Mouse (Mus musculus) large intestine, adult 2 months (tissue): Measurements from ENCODE around the gene Vps37c. TPM values are rescaled to one million over a fixed set of nuclear protein-coding genes. Genes with fewer than 3 reads are reported as not detected.

Source experiments
- DNase-seq: peaks from one replicate; pipeline ENCODE4 v3.0.0-alpha.2; 2012; ENCODE audit warnings: low read depth, low spot score
- WGBS: fragments of 180-500 bp; shearing (Covaris S2); methylation state at CpG from one replicate; pipeline ENCODE4 v1.1.7; 2018; 5-methylcytosine and 5-hydroxymethylcytosine counted together
- polyA plus RNA-seq: library from polyadenylated mRNA; depleted of rRNA; stranded (reverse); fragments of >200 nt; gene quantifications from 2 replicates; pipeline ENCODE4 v1.2.3, GENCODE M21; 2012

Vps37c gene
- polyA plus RNA-seq, 1 experiment, result 24.7 TPM

GRCm38 (mm10) chr19:10681571-10681970, 7.0 kb upstream of the Vps37c start:
- DNase-seq, result no peak
- WGBS, result 29% methylated on average over 4 of the region's 4 CpGs

- no peak for DNase-seq
- 81% methylated on average over 9 of the region's 9 CpGs for WGBS
Measured at GRCm38 (mm10) chr19:10685081-10685480, 3.5 kb upstream of the Vps37c start.

- no peak for DNase-seq
- 50% methylated on average over 2 of the region's 2 CpGs for WGBS
Measured at GRCm38 (mm10) chr19:10685727-10686126, 2.8 kb upstream of the Vps37c start.

- WGBS, result 16% methylated on average over 5 of the region's 5 CpGs
- no peak for DNase-seq
Measured at GRCm38 (mm10) chr19:10689470-10690166, 1.1 kb downstream of the Vps37c start.

GRCm38 (mm10) chr19:10690336-10690735, 1.8 kb downstream of the Vps37c start:
- 43% methylated on average over 3 of the region's 3 CpGs for WGBS

GRCm38 (mm10) chr19:10691121-10691520, 2.6 kb downstream of the Vps37c start:
- 86% methylated on average over 4 of the region's 4 CpGs for WGBS

More at GRCm38 (mm10) chr19:10690336-10690735, 1.8 kb downstream of the Vps37c start:
- no peak for DNase-seq

GRCm38 (mm10) chr19:10691660-10692059, 3.1 kb downstream of the Vps37c start:
- 66% methylated on average over 3 of the region's 3 CpGs for WGBS
- DNase-seq, result no peak

More at GRCm38 (mm10) chr19:10691121-10691520, 2.6 kb downstream of the Vps37c start:
- DNase-seq, result no peak

- peak; percentile 70 for DNase-seq
- 36% methylated on average over 4 of the region's 4 CpGs for WGBS
Measured at GRCm38 (mm10) chr19:10692361-10692760, 3.8 kb downstream of the Vps37c start.

- 82% methylated on average over 10 of the region's 10 CpGs for WGBS
- no peak for DNase-seq
Measured at GRCm38 (mm10) chr19:10693926-10694682, 5.6 kb downstream of the Vps37c start.

- DNase-seq, result no peak
- WGBS, result 73% methylated on average over 7 of the region's 7 CpGs
Measured at GRCm38 (mm10) chr19:10695801-10696200, 7.3 kb downstream of the Vps37c start.

GRCm38 (mm10) chr19:10698131-10698991, 9.8 kb downstream of the Vps37c start:
- no peak for DNase-seq
- 61% methylated on average over 9 of the region's 9 CpGs for WGBS

GRCm38 (mm10) chr19:10699851-10700250, 11.3 kb downstream of the Vps37c start:
- WGBS, result 26% methylated on average over 9 of the region's 9 CpGs
- DNase-seq, result no peak

GRCm38 (mm10) chr19:10701013-10701726, 12.6 kb downstream of the Vps37c start:
- WGBS, result 70% methylated on average over 6 of the region's 6 CpGs
- no peak for DNase-seq

- no peak for DNase-seq
- 71% methylated on average over 8 of the region's 8 CpGs for WGBS
Measured at GRCm38 (mm10) chr19:10702125-10702524, 13.6 kb downstream of the Vps37c start.

GRCm38 (mm10) chr19:10703470-10703869, 14.9 kb downstream of the Vps37c start:
- WGBS, result 84% methylated on average over 8 of the region's 8 CpGs
- DNase-seq, result no peak

GRCm38 (mm10) chr19:10707087-10707875, 18.7 kb downstream of the Vps37c start:
- DNase-seq, result no peak
- 82% methylated on average over 13 of the region's 13 CpGs for WGBS

- no peak for DNase-seq
- WGBS, result 90% methylated on average over 1 of the region's 1 CpGs
Measured at GRCm38 (mm10) chr19:10707881-10708280, 19.3 kb downstream of the Vps37c start.

GRCm38 (mm10) chr19:10708900-10709299, 20.4 kb downstream of the Vps37c start:
- WGBS, result 77% methylated on average over 6 of the region's 6 CpGs
- no peak for DNase-seq
